Mouse (Mus musculus) liver, embryonic 14.5 days (tissue): Measurements from ENCODE around the gene Hhipl1.

Experiments used
- CTCF ChIP-seq: IDR thresholded peaks from 2 replicates; pipeline ENCODE4 v1.5.1; 2016; ENCODE audit warnings: antibody characterized with exemption, low read depth, control low read depth
- EP300 ChIP-seq: IDR thresholded peaks from 2 replicates; pipeline ENCODE4 v1.6.1; 2016; ENCODE audit warnings: antibody characterized with exemption, low read depth

- TF ChIP-seq CTCF (no peak), EP300 (no peak)
These were observed 59.3 kb downstream of the Hhipl1 start for GRCm38 (mm10) chr12:108365340-108365739.
